Mouse (Mus musculus): ENCODE results near the gene Tmem169.

The Tmem169 gene

GRCm38 (mm10) chr1:72326162-72326821 is 42.1 kb downstream of the Tmem169 start:
- no peak for DNase-seq

GRCm38 (mm10) chr1:72334807-72335206 is 50.6 kb downstream of the Tmem169 start:
- no peak for DNase-seq

- no peak for DNase-seq
Observed at GRCm38 (mm10) chr1:72336780-72337179, 52.6 kb downstream of the Tmem169 start.

GRCm38 (mm10) chr1:72338341-72338740 is 54.2 kb downstream of the Tmem169 start:
- no peak for DNase-seq

- DNase-seq: no peak
Observed at GRCm38 (mm10) chr1:72347873-72348272, 63.7 kb downstream of the Tmem169 start.

Measured in thymus, postnatal 36 days (tissue).